Mouse (Mus musculus) C2C12 (cell line): ENCODE data around the gene Map3k6.

Experiments
- CTCF ChIP-seq: IDR thresholded peaks from one replicate; pipeline ENCODE4 v1.5.1; 2011; ENCODE audit not compliant: control insufficient read depth, insufficient read depth, insufficient read length
- FOSL1 ChIP-seq: IDR thresholded peaks from one replicate; pipeline ENCODE4 v1.8.0; 2011; ENCODE audit warnings: mild to moderate bottlenecking, low read length; ENCODE audit not compliant: poor library complexity, insufficient read depth, severe bottlenecking
- USF1 ChIP-seq: IDR thresholded peaks from one replicate; pipeline ENCODE4 v1.6.1; 2011; ENCODE audit warnings: low read depth, mild to moderate bottlenecking, control low read depth, moderate library complexity

DNA sequence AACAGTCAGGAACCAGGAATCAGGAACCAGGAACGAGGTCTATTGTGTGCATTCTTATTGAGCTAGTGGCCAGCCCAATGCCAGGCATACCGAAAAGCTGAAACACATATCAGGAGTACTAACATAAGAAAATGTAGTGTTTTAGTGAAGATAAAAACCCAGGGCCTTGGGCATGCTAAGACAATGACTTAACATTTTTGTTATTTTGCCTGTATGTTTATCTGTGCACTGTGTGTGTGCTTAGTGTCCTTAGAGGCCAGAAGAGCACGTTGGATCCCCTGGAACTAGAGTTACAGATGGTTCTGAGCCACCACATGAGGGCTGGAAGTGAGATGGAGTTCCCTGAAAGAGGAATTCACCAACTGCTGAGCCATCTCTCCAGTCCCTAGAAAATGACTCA is 44.7 kb downstream of the Map3k6 start:
- no peak for TF ChIP-seq CTCF
- TF ChIP-seq FOSL1: no peak
- no peak for TF ChIP-seq USF1
